Mouse (Mus musculus): ENCODE measurements at regions not wholly inside any gene's neighbourhood (a gene's known extent, or its start where the extent isn't known, plus 50 kb on each side); places are given as distances from the start of the nearest gene placed in this dataset.
"Not testable (repeated sequence)": the region's sequence is repeated elsewhere in the genome, so short reads cannot be mapped to it uniquely, and the experiment has no call there.

- no peak for DNase-seq (ENCODE audit: low spot score)
These were observed 79.1 kb upstream of the Neurl1b start for GRCm38 (mm10) chr17:26335551-26335950.

- DNase-seq (ENCODE audit: low spot score): no peak
These were observed 78.6 kb upstream of the Neurl1b start for GRCm38 (mm10) chr17:26336011-26336410.

GRCm38 (mm10) chr17:26337106-26337505, 77.5 kb upstream of the Neurl1b start:
- no peak for DNase-seq (ENCODE audit: low spot score)

GRCm38 (mm10) chr17:26345436-26345835, 69.2 kb upstream of the Neurl1b start:
- DNase-seq (ENCODE audit: low spot score): not testable (repeated sequence)

- DNase-seq (ENCODE audit: low spot score): no peak
These were observed 66.5 kb upstream of the Neurl1b start for GRCm38 (mm10) chr17:26348116-26348515.

GRCm38 (mm10) chr17:26349741-26350140, 64.9 kb upstream of the Neurl1b start:
- no peak for DNase-seq (ENCODE audit: low spot score)

GRCm38 (mm10) chr17:26350216-26350615, 64.4 kb upstream of the Neurl1b start:
- no peak for DNase-seq (ENCODE audit: low spot score)

- DNase-seq (ENCODE audit: low spot score): no peak
These were observed 62.6 kb upstream of the Neurl1b start for GRCm38 (mm10) chr17:26351991-26352390.

GRCm38 (mm10) chr17:26352712-26353111, 61.9 kb upstream of the Neurl1b start:
- DNase-seq (ENCODE audit: low spot score): no peak

- DNase-seq (ENCODE audit: low spot score): no peak
These were observed 60.2 kb upstream of the Neurl1b start for GRCm38 (mm10) chr17:26354431-26354830.

GRCm38 (mm10) chr17:26355301-26355700, 59.3 kb upstream of the Neurl1b start:
- no peak for DNase-seq (ENCODE audit: low spot score)

- DNase-seq (ENCODE audit: low spot score): no peak
These were observed 57.7 kb upstream of the Neurl1b start for GRCm38 (mm10) chr17:26356906-26357305.

GRCm38 (mm10) chr17:26357784-26358183, 56.8 kb upstream of the Neurl1b start:
- DNase-seq (ENCODE audit: low spot score): peak; percentile 2

GRCm38 (mm10) chr17:26360711-26361110, 53.9 kb upstream of the Neurl1b start:
- DNase-seq (ENCODE audit: low spot score): no peak

- no peak for DNase-seq (ENCODE audit: low spot score)
These were observed 53.2 kb upstream of the Neurl1b start for GRCm38 (mm10) chr17:26361420-26361819.

- DNase-seq (ENCODE audit: low spot score): no peak
These were observed 52.6 kb upstream of the Neurl1b start for GRCm38 (mm10) chr17:26361992-26362391.

- DNase-seq (ENCODE audit: low spot score): no peak
These were observed 51.9 kb upstream of the Neurl1b start for GRCm38 (mm10) chr17:26362586-26363361.

GRCm38 (mm10) chr17:26363853-26364532, 50.6 kb upstream of the Neurl1b start:
- no peak for DNase-seq (ENCODE audit: low spot score)

Data from layer of hippocampus, adult 11-12 months (tissue).